In genomic region chr17:24650070-24650616, GRCm38 (mm10) we compare ENCODE assay signal across 8 mouse cellular contexts. TPM values are rescaled to one million over a fixed set of nuclear protein-coding genes. Genes with fewer than 3 reads are reported as not detected.
DNase-seq lines count a peak whose midpoint lies in the region; ATAC-seq and TF ChIP-seq lines count a peak whose summit lies in the region.

Gene Slc9a3r2, minus strand, starts transcription at chr17:24650327.

- WGBS in limb, embryonic 14.5 days = under 1% methylated on average over 17 of the region's 41 CpGs
- 1% methylated on average over 34 of the region's 41 CpGs for WGBS in midbrain, embryonic 15.5 days

- ATAC-seq in limb, embryonic 14.5 days (ENCODE audit: low FRiP score, low read depth) = peak; percentile 88
- ATAC-seq in midbrain, embryonic 15.5 days (replicated peaks) = peak; percentile 77

- intact Hi-C loops in gastrocnemius, postnatal 14 days (cut with DNase I; ENCODE audit: low total_unique reads) = loop anchor here (5.0 kb wide), 1 partner anchor 118 kb away; the partner anchor contains the start of gene Rab26

- H3K36me3 ChIP-seq in limb, embryonic 14.5 days (ENCODE audit: control insufficient read depth, insufficient read depth, low read length) = peaks cover 15% of the 10 kb centered on the region
- H3K36me3 ChIP-seq in midbrain, embryonic 15.5 days (replicated peaks) = no peaks in the 10 kb centered on the region

- peak within 1 kb of the TSS; percentile 84 for H3K4me3 ChIP-seq in limb, embryonic 14.5 days (replicated peaks; ENCODE audit: low read length)
- peak within 1 kb of the TSS; percentile 81 for H3K4me3 ChIP-seq in midbrain, embryonic 15.5 days

- H3K4me2 ChIP-seq in limb, embryonic 14.5 days (replicated peaks; ENCODE audit: low read depth, low read length, severe bottlenecking) = peak within 1 kb of the TSS; percentile 96
- peak within 1 kb of the TSS; percentile 93 for H3K4me2 ChIP-seq in midbrain, embryonic 15.5 days

- TF ChIP-seq POLR2A in limb, embryonic 14.5 days (IDR thresholded peaks at IDR 0.05; ENCODE audit: borderline replicate concordance, extremely low read depth, insufficient read depth, insufficient read length) = 0 out of 2 replicates have a peak, but pooled peaks have one; percentile 3

- peak; percentile 30 for DNase-seq in right cerebral cortex, adult 18-20 months
- DNase-seq in right cerebral cortex, adult 2 months (ENCODE audit: low spot score in 2 of 2) = no peak
- DNase-seq in cerebellum, adult 9-10 months = peak; percentile 82
- DNase-seq in gastrocnemius, postnatal 14 days = peak; percentile 65
- DNase-seq in induced T-regulatory cell, adult 2 months (ENCODE audit: low read depth) = peak; percentile 37
- peak; percentile 56 for DNase-seq in limb, embryonic 14.5 days (ENCODE audit: low spot score)
- no peak for DNase-seq in spleen, postnatal 14 days (ENCODE audit: low spot score in 2 of 2)

- peak within 1 kb of the TSS; percentile 63; the same call in 1 of the 2 replicates for H3K27ac ChIP-seq in limb, embryonic 14.5 days (replicated peaks; ENCODE audit: low read depth, low read length)
- peak within 1 kb of the TSS; percentile 71 for H3K27ac ChIP-seq in midbrain, embryonic 15.5 days

- peak within 1 kb of the TSS; percentile 85 for H3K9ac ChIP-seq in limb, embryonic 14.5 days (ENCODE audit: low read depth, low read length, severe bottlenecking)
- H3K9ac ChIP-seq in midbrain, embryonic 15.5 days = peak within 1 kb of the TSS; percentile 85

- no peaks in the 10 kb centered on the region for H3K27me3 ChIP-seq in limb, embryonic 14.5 days (ENCODE audit: control insufficient read depth, insufficient read depth, low read length)
- H3K27me3 ChIP-seq in midbrain, embryonic 15.5 days (replicated peaks) = 0 out of 2 replicates have a peak, but pooled peaks cover 3% of the 10 kb centered on the region

- H3K4me1 ChIP-seq in limb, embryonic 14.5 days (ENCODE audit: control insufficient read depth, insufficient read depth, low read length) = peaks cover 20% of the 10 kb centered on the region
- peaks cover 18% of the 10 kb centered on the region for H3K4me1 ChIP-seq in midbrain, embryonic 15.5 days

- H3K9me3 ChIP-seq in limb, embryonic 14.5 days (ENCODE audit: control insufficient read depth, low read length) = no peaks in the 10 kb centered on the region
- H3K9me3 ChIP-seq in midbrain, embryonic 15.5 days = no peaks in the 10 kb centered on the region

RNA-seq across cellular contexts. Expression of gene Slc9a3r2, which starts in this region (rescaled TPM):
- 10 to 100 TPM; 36.2 to 46.3 TPM for total RNA-seq in gastrocnemius, postnatal 14 days (2021)
- 56.2 and 65.0 TPM in 2 replicates for polyA plus RNA-seq in limb, embryonic 14.5 days (2012; rRNA removed)
- 60.1 and 71.5 TPM in 2 replicates for polyA plus RNA-seq in limb, embryonic 14.5 days (2014; fragmentation: Nextera tagmentation; extraction: Ambion mirVana)
- 45.3 and 52.6 TPM in 2 replicates for polyA plus RNA-seq in midbrain, embryonic 15.5 days (2015; fragmentation: Nextera tagmentation; extraction: Ambion mirVana)

Comparison
In these comparisons a context has a peak if more than half of its experiments do, and no peak if none do; other contexts are left out.
1. DNase-seq: peak in right cerebral cortex, adult 18-20 months (single experiment), cerebellum, adult 9-10 months (single experiment), gastrocnemius, postnatal 14 days (single experiment), induced T-regulatory cell, adult 2 months (single experiment) and limb, embryonic 14.5 days (single experiment); none in right cerebral cortex, adult 2 months (0 of 2) and spleen, postnatal 14 days (0 of 2).